Mouse (Mus musculus): ENCODE measurements around the gene Setd5. TPM values are rescaled to one million over a fixed set of nuclear protein-coding genes. Genes with fewer than 3 reads are reported as not detected.

Setd5 gene
- polyA plus RNA-seq, 1 experiment from 2014 or later = 63.9 TPM

DNA sequence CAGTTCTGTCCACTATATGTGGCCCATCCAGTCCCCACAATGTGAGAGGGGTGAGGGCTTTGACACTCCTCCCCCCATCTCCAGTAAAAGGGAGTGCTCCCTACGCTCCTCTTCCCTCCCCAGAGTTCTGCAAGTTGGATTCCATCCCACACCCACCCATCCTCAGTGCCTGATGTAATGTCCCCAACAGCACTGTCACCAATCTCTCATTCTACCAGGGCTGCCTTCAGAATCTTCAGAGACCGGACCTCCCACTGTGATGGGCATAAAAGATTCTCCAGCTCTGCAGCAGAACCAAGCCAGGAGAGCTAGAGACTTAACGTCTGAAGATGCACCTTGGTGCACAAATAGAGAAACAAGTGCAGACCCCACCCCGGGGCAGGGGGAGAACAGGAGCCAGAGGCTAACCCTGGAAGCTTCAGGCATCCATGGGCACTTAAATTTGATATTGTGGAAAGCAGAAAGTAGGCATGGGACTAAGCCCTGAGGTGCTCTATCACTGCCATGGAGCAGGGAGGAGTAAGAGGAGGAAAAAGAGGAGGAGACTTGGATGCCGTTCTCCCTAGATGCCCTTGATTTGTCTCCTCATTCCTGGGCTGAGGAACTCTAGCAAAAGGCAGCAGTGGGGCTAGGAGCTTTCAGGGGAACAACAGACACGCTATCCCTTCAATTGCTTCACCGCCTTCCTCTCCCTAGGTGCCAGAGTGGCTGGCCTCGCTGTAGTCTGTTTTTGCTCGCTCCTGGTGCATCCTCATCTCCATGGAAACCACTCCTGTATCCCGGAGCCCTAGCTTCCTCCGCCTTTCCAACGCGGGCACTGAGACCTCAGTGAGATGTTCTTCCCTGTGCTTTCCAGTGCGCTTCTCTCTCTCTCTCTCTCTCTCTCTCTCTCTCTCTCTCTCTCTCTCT is 101.4 kb downstream of the Setd5 start:
- ATAC-seq (ENCODE audit: low FRiP score) = peak; percentile 87
- Histone ChIP-seq H3K4me2 (peak overlapping the region; percentile 34), H3K27ac (peak overlapping the region; percentile 71), H3K9me3 (no peaks in the 10 kb centered on the region), H3K27me3 (no peaks in the 10 kb centered on the region), H3K36me3 (replicated peaks) (peaks cover 17% of the 10 kb centered on the region), H3K9ac (no peak overlapping the region), H3K4me1 (peaks cover 23% of the 10 kb centered on the region), H3K4me3 (replicated peaks) (peak overlapping the region; percentile 7; the same call in 1 of the 2 replicates)
- WGBS = 20% methylated on average over 14 of the region's 14 CpGs

DNA sequence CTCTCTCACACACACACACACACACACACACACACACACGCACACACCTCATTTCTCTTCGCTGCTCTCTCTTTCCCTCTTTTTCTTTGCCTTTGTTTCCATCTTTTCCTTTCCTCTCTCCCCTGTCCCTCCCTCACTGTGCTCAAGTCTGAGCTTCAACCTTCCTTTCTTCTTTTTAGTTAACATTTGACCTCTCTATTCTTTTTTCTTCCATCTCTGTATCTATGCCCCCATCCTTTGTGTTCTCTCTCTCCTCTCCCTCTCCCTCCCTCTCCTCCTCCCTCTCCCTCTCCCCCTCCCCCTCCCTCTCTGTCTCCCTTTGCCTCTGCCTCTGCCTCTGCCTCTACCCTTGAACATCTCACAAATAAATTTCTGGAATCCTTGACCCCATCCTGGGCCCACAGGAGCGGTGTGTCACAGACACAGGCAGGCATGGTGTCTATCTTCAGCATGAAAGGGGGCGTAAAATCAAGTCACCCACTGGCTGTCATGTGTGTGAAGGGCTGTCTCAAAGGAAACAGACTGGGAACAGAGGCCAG is 102.1 kb downstream of the Setd5 start:
- H3K9me3 ChIP-seq = no peaks in the 10 kb centered on the region
- H3K4me2 ChIP-seq = peak overlapping the region; percentile 34
- peaks cover 23% of the 10 kb centered on the region for H3K4me1 ChIP-seq
- H3K27ac ChIP-seq = peak overlapping the region; percentile 71
- peak; percentile 40 for ATAC-seq (ENCODE audit: low FRiP score)
- 47% methylated on average over 4 of the region's 4 CpGs for WGBS
- H3K27me3 ChIP-seq = no peaks in the 10 kb centered on the region
- H3K36me3 ChIP-seq (replicated peaks) = peaks cover 17% of the 10 kb centered on the region
- H3K9ac ChIP-seq = no peak overlapping the region
- no peak overlapping the region for H3K4me3 ChIP-seq (replicated peaks)

DNA sequence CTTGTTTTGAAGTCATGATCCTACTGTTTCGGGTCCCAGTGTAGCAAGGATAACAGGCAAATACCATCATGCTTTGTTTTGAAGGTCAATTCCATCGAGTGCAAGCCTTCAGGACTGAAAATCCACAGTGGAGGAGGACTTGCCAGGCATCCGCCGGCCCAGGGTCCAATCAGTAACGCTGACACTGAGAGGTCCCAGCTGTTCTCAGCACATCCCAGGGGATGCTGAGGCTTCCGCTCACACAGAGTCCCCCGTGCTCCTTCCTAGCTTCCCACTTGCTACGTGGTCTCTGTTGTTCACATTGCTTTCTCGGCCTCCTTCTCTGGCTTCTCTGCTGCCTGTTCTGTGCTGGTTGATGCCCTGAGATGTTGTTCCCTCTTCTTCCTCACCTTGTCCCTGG is 107.0 kb downstream of the Setd5 start:
- peaks cover 16% of the 10 kb centered on the region; the same call in 1 of the 2 replicates for H3K36me3 ChIP-seq (replicated peaks)
- no peak overlapping the region for H3K4me2 ChIP-seq
- no peak overlapping the region for H3K4me3 ChIP-seq (replicated peaks)
- H3K9ac ChIP-seq = no peak overlapping the region
- no peak for ATAC-seq (ENCODE audit: low FRiP score)
- 84% methylated on average over 9 of the region's 9 CpGs for WGBS
- no peaks in the 10 kb centered on the region for H3K27me3 ChIP-seq
- no peaks in the 10 kb centered on the region for H3K9me3 ChIP-seq
- H3K4me1 ChIP-seq = peaks cover 9% of the 10 kb centered on the region
- no peak overlapping the region for H3K27ac ChIP-seq

DNA sequence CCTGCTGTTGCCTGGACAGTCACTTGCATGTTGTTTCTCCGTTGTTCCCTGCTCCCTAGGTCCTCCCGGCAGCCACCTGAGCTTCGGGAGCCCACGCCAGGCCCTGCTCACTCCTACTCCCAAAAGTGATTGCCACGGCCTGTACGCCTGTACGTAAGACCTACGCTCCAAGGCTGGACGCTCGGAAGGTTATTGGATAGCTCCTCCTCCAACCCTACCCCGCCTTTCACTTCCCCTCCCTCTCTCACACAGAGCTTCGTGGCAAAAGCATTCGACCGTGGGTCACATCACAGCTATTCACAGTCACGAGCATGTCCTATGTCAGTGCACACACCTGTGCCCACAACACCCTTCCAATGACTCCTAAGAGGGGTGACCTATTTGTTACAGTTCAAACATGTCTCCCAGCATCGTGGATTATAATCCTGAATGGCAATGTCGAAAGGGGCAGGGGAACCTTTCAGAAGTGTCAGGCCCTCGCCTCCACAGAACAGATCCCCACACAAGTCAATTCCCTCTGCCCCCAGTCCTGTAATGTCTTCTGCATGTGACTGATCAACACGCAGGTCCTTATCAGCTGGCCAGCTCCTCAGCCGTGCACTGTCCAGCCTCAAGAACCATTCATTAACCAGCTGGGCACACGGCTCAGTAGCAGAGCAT is 107.8 kb downstream of the Setd5 start:
- peaks cover 1% of the 10 kb centered on the region; the same call in 1 of the 2 replicates for H3K4me1 ChIP-seq
- H3K4me3 ChIP-seq (replicated peaks) = no peak overlapping the region
- no peaks in the 10 kb centered on the region for H3K27me3 ChIP-seq
- H3K9ac ChIP-seq = no peak overlapping the region
- H3K9me3 ChIP-seq = no peaks in the 10 kb centered on the region
- H3K27ac ChIP-seq = no peak overlapping the region
- 84% methylated on average over 21 of the region's 21 CpGs for WGBS
- no peak for ATAC-seq (ENCODE audit: low FRiP score)
- no peak overlapping the region for H3K4me2 ChIP-seq
- H3K36me3 ChIP-seq (replicated peaks) = peaks cover 16% of the 10 kb centered on the region; the same call in 1 of the 2 replicates

DNA sequence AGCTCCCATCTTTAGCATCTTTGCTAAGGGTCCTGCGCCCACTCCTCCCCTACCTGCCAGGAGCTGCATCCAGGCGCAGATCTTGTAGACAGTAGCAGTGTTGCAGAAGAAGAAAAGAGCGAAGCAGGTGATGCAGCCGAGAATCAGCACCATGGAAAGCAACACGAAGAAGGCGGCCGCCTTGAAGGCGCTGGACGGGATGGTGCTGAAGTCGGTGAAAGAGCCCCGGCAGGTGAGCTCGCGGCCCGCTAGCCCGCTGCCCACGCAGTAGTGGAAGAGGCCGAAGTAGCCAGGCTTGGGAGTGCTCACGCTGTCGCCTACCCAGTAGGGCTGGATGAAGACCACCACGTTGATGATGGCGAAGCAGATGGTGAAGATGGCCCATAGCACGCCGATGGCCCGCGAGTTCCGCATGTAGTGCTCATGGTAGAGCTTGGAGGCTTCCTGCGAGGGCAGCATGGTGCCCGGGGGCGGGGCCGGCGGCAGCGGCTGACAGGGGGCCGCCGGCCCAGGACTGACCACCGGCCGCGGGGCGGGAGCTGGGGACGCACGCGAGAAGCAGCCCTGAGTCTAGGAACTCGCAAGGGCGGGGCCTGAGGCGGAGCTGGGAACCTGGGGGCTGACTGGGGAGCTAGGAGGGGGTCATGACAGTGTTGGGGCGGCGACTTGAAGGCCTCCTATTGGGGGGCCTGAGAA is 116.7 kb downstream of the Setd5 start:
- H3K9ac ChIP-seq = peak overlapping the region; percentile 88
- peak overlapping the region; percentile 82 for H3K4me3 ChIP-seq (replicated peaks)
- peak; percentile 69 for ATAC-seq (ENCODE audit: low FRiP score)
- no peaks in the 10 kb centered on the region for H3K36me3 ChIP-seq (replicated peaks)
- no peaks in the 10 kb centered on the region for H3K9me3 ChIP-seq
- H3K27ac ChIP-seq = no peak overlapping the region
- 0 out of 2 replicates have a peak, but pooled peaks cover 5% of the 10 kb centered on the region for H3K27me3 ChIP-seq
- WGBS = 5% methylated on average over 45 of the region's 46 CpGs
- H3K4me1 ChIP-seq = peaks cover 42% of the 10 kb centered on the region
- peak overlapping the region; percentile 99 for H3K4me2 ChIP-seq

DNA sequence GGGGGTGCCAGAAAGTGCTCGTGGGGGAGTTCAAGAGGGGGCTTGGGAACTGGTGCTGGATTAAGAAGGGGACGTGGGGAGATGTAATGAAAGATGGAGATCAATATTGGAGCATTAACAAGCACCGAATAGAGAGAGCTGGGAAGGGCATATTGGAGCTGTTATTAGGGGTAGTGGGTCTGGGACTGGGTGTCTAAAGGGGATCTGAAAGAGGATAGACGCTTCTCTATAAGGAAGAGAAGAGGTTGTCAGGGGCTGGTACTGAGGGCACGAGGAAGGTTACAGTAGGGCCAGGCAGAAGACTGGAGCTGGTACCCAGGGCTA is 117.3 kb downstream of the Setd5 start:
- Histone ChIP-seq H3K27me3 (0 out of 2 replicates have a peak, but pooled peaks cover 6% of the 10 kb centered on the region), H3K9ac (peak overlapping the region; percentile 88), H3K36me3 (replicated peaks) (no peaks in the 10 kb centered on the region), H3K9me3 (no peaks in the 10 kb centered on the region), H3K4me2 (peak overlapping the region; percentile 99), H3K4me3 (replicated peaks) (peak overlapping the region; percentile 82), H3K4me1 (peaks cover 42% of the 10 kb centered on the region), H3K27ac (no peak overlapping the region)
- WGBS = 2% methylated on average over 5 of the region's 5 CpGs
- no peak for ATAC-seq (ENCODE audit: low FRiP score)

DNA sequence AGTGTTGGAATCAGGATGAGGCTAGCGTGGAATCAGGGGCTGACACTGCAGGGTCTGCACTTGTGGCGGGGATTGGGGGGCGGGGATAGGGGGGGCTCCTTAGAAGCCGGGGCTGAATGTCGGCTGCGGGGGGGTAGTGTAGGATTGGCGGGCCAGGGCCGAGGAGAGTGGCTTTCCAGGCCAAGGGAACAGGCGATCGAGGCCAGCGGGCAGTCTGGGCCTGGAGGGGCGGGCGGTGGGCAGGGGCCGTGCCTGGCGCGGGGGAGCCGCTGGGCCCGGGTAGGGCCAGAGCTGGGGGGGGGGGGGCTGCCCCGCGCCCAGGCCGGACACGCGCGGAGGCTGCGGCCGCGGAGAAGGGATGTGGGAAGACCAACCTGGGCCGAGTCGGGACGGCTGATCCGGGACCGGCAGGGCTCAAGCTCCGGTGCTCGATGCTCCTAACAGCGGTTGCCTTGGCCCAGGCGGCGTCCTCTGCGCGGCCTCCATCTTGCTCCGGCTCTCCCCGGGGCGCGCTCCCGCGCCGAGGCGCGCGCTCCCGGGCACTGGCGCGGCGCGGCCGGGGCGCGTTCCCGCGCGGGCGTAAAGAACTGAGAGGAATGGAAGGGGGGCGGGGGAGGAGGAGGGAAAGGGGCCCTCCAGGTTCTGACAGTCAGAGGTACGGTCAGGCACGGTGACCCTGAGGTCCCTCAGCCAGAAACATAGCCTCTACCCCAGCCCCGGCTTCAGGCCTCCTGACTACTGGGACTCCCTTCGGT is 117.9 kb downstream of the Setd5 start, which contains the start of gene Lhfpl4:
Lhfpl4 (minus strand) TSS at position 544 of the 755 bp plus-strand sequence.
- no peaks in the 10 kb centered on the region for H3K9me3 ChIP-seq
- H3K4me3 ChIP-seq (replicated peaks) = peak within 1 kb of the TSS; percentile 82

DNA sequence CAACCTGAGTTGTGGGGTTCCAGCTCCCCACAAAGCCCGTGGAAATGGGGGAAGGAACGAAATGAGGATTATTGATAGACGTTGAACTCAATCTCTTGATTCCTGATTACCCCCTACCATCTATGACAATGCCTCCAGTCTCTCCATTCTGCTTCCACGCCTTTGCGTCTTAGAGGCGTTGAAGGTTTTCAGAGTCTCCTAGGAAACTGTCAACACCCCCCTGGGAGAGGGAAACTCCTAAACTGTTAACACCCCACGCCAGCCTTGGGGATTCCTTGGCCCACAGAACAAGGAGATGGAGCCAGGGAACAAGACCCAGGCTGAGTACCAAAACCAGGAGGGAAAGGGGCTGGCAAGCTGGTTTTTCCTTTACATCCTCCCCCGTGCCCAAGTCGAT is 118.4 kb downstream of the Setd5 start:
- Histone ChIP-seq H3K9me3 (no peaks in the 10 kb centered on the region), H3K27ac (peak overlapping the region; percentile 77; the same call in 1 of the 2 replicates), H3K9ac (peak overlapping the region; percentile 88), H3K4me3 (replicated peaks) (peak overlapping the region; percentile 82), H3K4me2 (peak overlapping the region; percentile 99), H3K4me1 (peaks cover 42% of the 10 kb centered on the region), H3K36me3 (replicated peaks) (no peaks in the 10 kb centered on the region), H3K27me3 (0 out of 2 replicates have a peak, but pooled peaks cover 6% of the 10 kb centered on the region)
- 10% methylated on average over 9 of the region's 9 CpGs for WGBS
- ATAC-seq (ENCODE audit: low FRiP score) = no peak

More for the DNA sequence above, 117.9 kb downstream of the Setd5 start, which contains the start of gene Lhfpl4:
- peak within 1 kb of the TSS; percentile 99 for H3K4me2 ChIP-seq
- no peaks in the 10 kb centered on the region for H3K36me3 ChIP-seq (replicated peaks)
- peak within 1 kb of the TSS; percentile 88 for H3K9ac ChIP-seq
- peak within 1 kb of the TSS; percentile 77 for H3K27ac ChIP-seq
- WGBS = 1% methylated on average over 37 of the region's 66 CpGs
- 0 out of 2 replicates have a peak, but pooled peaks cover 6% of the 10 kb centered on the region for H3K27me3 ChIP-seq
- peaks cover 42% of the 10 kb centered on the region for H3K4me1 ChIP-seq
- ATAC-seq (ENCODE audit: low FRiP score) = peak; percentile 86

Other genes with a start within 250 kb of the Setd5 start
- 36.6 and 39.9 TPM in 2 replicates for gene Srgap3, start 130.1 kb upstream of the Setd5 start, polyA plus RNA-seq (2016; fragmentation: Nextera tagmentation; extraction: Ambion mirVana)
- 66.5 and 68.4 TPM in 2 replicates for gene Thumpd3, start 31.1 kb upstream of the Setd5 start, polyA plus RNA-seq (2016; fragmentation: Nextera tagmentation; extraction: Ambion mirVana)
- gene Lhfpl4, start 118.0 kb downstream of the Setd5 start, polyA plus RNA-seq (2016; fragmentation: Nextera tagmentation; extraction: Ambion mirVana) = 30.6 and 35.4 TPM in 2 replicates
- gene Mtmr14, start 160.5 kb downstream of the Setd5 start, polyA plus RNA-seq (2016; fragmentation: Nextera tagmentation; extraction: Ambion mirVana) = 46.2 and 50.0 TPM in 2 replicates
- gene Cpne9, start 204.9 kb downstream of the Setd5 start, polyA plus RNA-seq (2016; fragmentation: Nextera tagmentation; extraction: Ambion mirVana) = 0.22 and 0.34 TPM in 2 replicates
- 30.6 and 34.7 TPM in 2 replicates for gene Brpf1, start 229.8 kb downstream of the Setd5 start, polyA plus RNA-seq (2016; fragmentation: Nextera tagmentation; extraction: Ambion mirVana)
- 13.6 and 13.7 TPM in 2 replicates for gene Ogg1, start 249.6 kb downstream of the Setd5 start, polyA plus RNA-seq (2016; fragmentation: Nextera tagmentation; extraction: Ambion mirVana)

Measured in forebrain, embryonic 12.5 days (tissue).